Mouse (Mus musculus): ENCODE data around the gene Tll2. TPM values are rescaled to one million over a fixed set of nuclear protein-coding genes. Genes with fewer than 3 reads are reported as not detected.

Gene Tll2
- 0.89 and 1.1 TPM in 2 replicates for polyA plus RNA-seq (2015; fragmentation: Nextera tagmentation; extraction: Ambion mirVana)

DNA sequence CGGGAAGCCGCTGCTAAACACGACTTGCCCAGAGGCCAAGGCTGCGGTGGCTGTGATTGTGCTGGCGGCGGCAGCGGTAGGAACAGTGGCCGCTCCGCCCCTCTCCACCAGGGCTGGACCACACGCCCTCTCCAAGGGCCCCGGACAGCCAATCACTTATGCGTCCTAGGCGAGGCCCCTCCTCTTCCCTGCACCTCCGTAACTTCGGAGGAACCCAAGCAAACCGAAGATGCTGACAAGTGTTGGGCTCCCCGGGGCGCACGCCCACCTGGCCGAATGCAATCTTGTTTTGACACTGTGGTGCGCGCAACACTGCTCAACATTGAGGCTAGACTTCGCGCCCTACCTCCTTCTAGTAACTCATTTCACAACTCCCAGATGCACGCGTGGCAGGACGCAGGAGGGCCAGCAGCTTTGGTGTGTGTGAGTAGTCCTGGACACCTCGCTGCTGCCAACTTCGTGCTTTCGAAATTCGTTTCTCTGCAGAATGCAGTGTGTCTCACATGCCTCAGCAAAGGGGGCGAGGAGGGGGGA is at the start of gene Tll2:
TSS of gene Tll2 (minus strand) at position 25 of the 534 bp plus-strand sequence.
- peak within 1 kb of the TSS; percentile 45 for H3K4me3 ChIP-seq
- H3K4me1 ChIP-seq, result peaks cover 32% of the 10 kb centered on the region
- no peaks in the 10 kb centered on the region for H3K9me3 ChIP-seq (replicated peaks)
- 1% methylated on average over 31 of the region's 32 CpGs for WGBS
- H3K9ac ChIP-seq, result peak within 1 kb of the TSS; percentile 58
- H3K36me3 ChIP-seq (ENCODE audit: poor library complexity, severe bottlenecking), result peaks cover 4% of the 10 kb centered on the region; the same call in 1 of the 2 replicates
- ATAC-seq, result peak; percentile 93
- H3K4me2 ChIP-seq, result peak within 1 kb of the TSS; percentile 96
- no peak within 1 kb of the TSS for H3K27ac ChIP-seq
- H3K27me3 ChIP-seq, result peaks cover 69% of the 10 kb centered on the region

DNA sequence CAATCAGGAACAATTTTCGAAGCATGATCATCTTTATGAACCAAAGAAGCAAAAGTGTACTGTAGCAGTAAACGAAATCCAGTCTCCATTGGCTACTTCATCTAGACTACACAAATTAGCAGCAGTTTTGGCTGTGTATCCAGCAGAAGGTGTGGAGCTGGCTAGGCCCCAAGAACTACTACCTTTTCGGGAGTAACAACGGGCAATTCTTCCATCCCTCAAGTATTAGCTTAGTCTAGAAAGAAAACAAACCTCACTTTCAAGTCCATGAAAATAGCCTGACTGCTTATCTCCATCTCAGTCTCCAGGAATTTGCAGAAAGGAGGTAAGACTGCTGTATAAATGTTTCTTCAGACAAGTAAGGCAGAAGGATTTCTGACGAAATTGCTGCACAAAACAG is 47.9 kb upstream of the Tll2 start:
- H3K9ac ChIP-seq, result no peak overlapping the region

DNA sequence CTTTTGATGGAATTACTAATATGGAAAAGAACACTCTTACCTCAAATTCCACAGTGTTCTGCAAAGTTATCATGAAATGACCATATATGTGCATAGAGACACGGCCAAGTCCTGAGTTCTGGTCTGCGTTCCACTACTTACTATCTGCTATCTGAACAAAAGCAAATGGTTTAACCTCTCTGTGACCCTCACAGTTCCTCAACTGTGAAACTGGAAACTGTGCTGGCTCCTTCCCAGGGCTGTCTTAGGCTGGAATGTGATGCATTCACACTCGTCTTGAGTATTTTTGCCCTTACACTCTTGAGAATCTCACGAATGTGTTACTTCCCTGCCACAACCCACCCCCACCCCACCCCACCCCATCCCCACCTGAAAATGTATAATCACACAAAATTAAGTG is 42.3 kb upstream of the Tll2 start:
- Histone ChIP-seq H3K27me3 (no peaks in the 10 kb centered on the region), H3K4me1 (no peaks in the 10 kb centered on the region), H3K4me2 (no peak overlapping the region), H3K27ac (no peak overlapping the region), H3K4me3 (no peak overlapping the region), H3K36me3 (ENCODE audit: poor library complexity, severe bottlenecking) (peaks cover 23% of the 10 kb centered on the region), H3K9me3 (replicated peaks) (no peaks in the 10 kb centered on the region), H3K9ac (no peak overlapping the region)
- WGBS, result 85% methylated on average over 4 of the region's 4 CpGs
- ATAC-seq, result no peak

More for the DNA sequence above, 47.9 kb upstream of the Tll2 start:
- Histone ChIP-seq H3K27ac (no peak overlapping the region), H3K4me2 (no peak overlapping the region), H3K36me3 (ENCODE audit: poor library complexity, severe bottlenecking) (0 out of 2 replicates have a peak, but pooled peaks cover 2% of the 10 kb centered on the region), H3K9me3 (replicated peaks) (no peaks in the 10 kb centered on the region), H3K4me1 (no peaks in the 10 kb centered on the region), H3K4me3 (no peak overlapping the region), H3K27me3 (no peaks in the 10 kb centered on the region)
- ATAC-seq, result no peak
- WGBS, result 88% methylated on average over 5 of the region's 5 CpGs

DNA sequence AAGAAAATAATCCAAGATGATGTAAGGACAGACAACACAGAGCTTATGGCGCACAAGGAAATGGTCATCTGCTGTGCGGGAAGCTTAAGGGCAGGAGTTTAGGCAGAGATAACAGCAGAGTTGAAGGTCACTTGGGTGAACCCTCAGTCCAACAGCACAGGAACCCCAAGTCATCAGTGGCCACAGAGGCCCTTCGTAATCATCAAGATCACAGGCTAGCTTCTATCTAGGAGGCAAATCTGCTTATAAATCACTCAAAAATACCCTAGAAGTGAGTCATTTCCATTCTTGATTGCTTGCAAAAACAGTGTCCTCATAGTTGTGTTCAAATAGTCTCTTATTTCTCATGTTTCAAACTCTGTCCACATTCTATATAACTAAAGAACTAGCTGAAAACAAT is 41.6 kb upstream of the Tll2 start:
- Histone ChIP-seq H3K27ac (no peak overlapping the region), H3K27me3 (no peaks in the 10 kb centered on the region), H3K4me2 (no peak overlapping the region), H3K4me1 (no peaks in the 10 kb centered on the region), H3K4me3 (no peak overlapping the region), H3K36me3 (ENCODE audit: poor library complexity, severe bottlenecking) (peaks cover 27% of the 10 kb centered on the region), H3K9me3 (replicated peaks) (no peaks in the 10 kb centered on the region), H3K9ac (no peak overlapping the region)
- no peak for ATAC-seq
- WGBS, result 93% methylated on average over 3 of the region's 3 CpGs

DNA sequence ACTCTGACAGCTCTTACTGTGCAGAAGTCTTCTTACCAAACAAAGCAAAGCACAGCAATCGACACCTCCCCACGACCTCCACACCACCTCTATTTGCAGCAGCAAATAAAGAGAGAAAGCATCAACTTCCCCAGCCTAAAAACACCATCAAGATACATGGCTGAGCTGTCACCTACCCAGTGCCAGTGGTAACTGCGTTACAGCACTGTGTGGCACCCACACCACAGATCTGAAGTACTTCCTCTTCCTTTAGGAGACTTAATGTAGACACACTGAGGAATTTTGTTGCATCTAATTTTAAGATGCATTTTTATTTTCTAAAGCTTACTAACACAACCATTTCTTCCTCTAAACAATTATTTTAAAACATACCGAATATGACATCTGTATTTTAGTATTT is 39.6 kb upstream of the Tll2 start:
- Histone ChIP-seq H3K9ac (no peak overlapping the region), H3K4me3 (no peak overlapping the region), H3K27ac (no peak overlapping the region), H3K4me1 (no peaks in the 10 kb centered on the region), H3K36me3 (ENCODE audit: poor library complexity, severe bottlenecking) (peaks cover 42% of the 10 kb centered on the region), H3K9me3 (replicated peaks) (no peaks in the 10 kb centered on the region), H3K4me2 (no peak overlapping the region), H3K27me3 (no peaks in the 10 kb centered on the region)
- ATAC-seq, result no peak
- WGBS, result 91% methylated on average over 4 of the region's 4 CpGs

DNA sequence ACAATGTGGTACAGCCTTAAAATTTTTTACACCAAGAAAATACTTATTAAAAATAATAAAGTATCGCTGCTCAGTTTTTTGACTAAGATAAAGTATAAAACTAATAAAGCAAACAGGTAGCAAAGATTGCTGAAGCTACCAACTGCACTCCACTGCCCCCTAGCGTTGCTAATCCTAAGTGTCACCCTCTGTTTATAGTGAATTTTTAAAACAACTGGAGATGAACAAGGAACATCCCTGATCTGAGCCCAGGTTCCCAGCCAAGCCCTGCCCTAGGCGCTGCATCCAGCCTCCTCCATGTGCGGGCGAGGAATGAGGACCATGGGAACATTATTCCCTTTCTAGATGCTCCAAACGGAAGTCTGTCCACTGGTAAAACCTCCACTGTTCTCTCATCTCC is 37.9 kb upstream of the Tll2 start:
- no peaks in the 10 kb centered on the region for H3K9me3 ChIP-seq (replicated peaks)
- ATAC-seq, result no peak
- H3K27me3 ChIP-seq, result no peaks in the 10 kb centered on the region

DNA sequence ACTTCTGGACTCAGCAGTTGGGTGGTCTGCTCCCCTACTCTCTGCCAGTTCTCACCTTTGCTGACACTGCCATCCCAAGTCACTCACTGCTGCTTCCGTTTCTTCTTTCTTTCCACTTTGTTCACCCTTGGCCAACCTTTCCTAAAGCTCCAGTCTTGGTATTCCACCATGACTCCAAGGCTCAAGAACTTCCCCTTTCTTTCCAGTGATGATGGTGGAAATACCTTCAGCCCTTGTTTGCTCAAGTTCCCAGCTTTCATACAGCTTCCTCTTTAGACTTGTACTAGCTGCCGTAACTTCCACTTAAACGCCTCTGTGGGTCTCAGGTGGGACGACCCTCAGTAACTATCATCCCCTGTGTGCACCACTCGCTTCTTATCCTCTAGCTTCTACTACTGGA is 35.4 kb upstream of the Tll2 start:
- Histone ChIP-seq H3K9ac (no peak overlapping the region), H3K36me3 (ENCODE audit: poor library complexity, severe bottlenecking) (peaks cover 60% of the 10 kb centered on the region), H3K4me2 (no peak overlapping the region), H3K27ac (no peak overlapping the region), H3K9me3 (replicated peaks) (no peaks in the 10 kb centered on the region), H3K4me3 (no peak overlapping the region), H3K4me1 (no peaks in the 10 kb centered on the region), H3K27me3 (no peaks in the 10 kb centered on the region)
- 97% methylated on average over 5 of the region's 5 CpGs for WGBS
- ATAC-seq, result no peak

More for the DNA sequence above, 37.9 kb upstream of the Tll2 start:
- Histone ChIP-seq H3K4me1 (no peaks in the 10 kb centered on the region), H3K36me3 (ENCODE audit: poor library complexity, severe bottlenecking) (peaks cover 51% of the 10 kb centered on the region), H3K9ac (no peak overlapping the region), H3K4me3 (no peak overlapping the region), H3K27ac (no peak overlapping the region), H3K4me2 (no peak overlapping the region)
- 62% methylated on average over 6 of the region's 6 CpGs for WGBS

DNA sequence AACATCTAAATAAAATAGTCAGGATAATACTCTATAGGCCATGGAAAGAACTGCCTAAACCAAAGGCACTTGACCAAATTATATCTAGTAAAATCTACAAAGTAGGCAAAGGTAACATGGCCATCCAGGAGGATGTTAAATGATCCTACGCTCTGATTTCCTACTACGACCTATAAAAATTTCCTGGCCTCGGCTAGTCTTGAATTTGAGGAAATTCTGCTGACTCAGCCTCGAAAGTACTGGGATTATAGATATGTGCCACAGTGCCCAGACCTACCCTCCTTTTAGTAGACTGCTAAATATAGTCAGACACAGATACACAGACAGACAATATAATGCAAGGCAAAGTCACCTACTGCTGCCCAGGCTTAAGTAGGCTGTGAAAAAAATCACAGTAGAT is 27.1 kb upstream of the Tll2 start:
- no peaks in the 10 kb centered on the region for H3K4me1 ChIP-seq
- no peak overlapping the region for H3K4me3 ChIP-seq
- 94% methylated on average over 4 of the region's 4 CpGs for WGBS
- H3K27me3 ChIP-seq, result no peaks in the 10 kb centered on the region
- no peak overlapping the region for H3K4me2 ChIP-seq
- no peak overlapping the region for H3K9ac ChIP-seq
- no peak overlapping the region for H3K27ac ChIP-seq
- peaks cover 3% of the 10 kb centered on the region; the same call in 1 of the 2 replicates for H3K9me3 ChIP-seq (replicated peaks)
- ATAC-seq, result no peak
- H3K36me3 ChIP-seq (ENCODE audit: poor library complexity, severe bottlenecking), result peaks cover 70% of the 10 kb centered on the region

DNA sequence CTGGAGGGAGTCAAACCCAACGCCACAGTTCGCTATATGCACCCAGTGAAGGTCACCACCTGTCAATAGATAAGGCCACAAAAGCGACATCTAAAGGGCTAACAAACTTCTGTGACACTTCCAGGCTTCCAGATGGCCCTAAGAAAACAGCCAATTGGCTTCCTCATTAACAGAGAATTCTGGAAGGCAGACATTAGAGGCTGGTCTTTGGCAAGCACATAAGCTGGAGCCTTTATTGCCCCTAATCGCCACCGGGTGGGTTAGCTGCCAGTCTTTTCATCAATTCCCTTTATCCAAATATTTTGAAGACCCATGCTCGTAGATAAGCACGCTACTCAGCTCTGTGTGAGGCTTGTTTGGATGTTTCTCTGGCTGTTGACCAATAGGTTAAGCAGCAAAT is 1.7 kb upstream of the Tll2 start:
- H3K4me3 ChIP-seq, result no peak overlapping the region
- ATAC-seq, result no peak
- peaks cover 54% of the 10 kb centered on the region for H3K27me3 ChIP-seq
- peaks cover 8% of the 10 kb centered on the region; the same call in 1 of the 2 replicates for H3K36me3 ChIP-seq (ENCODE audit: poor library complexity, severe bottlenecking)
- peaks cover 32% of the 10 kb centered on the region for H3K4me1 ChIP-seq
- no peak overlapping the region for H3K27ac ChIP-seq
- WGBS, result 49% methylated on average over 7 of the region's 7 CpGs
- no peaks in the 10 kb centered on the region for H3K9me3 ChIP-seq (replicated peaks)
- H3K9ac ChIP-seq, result no peak overlapping the region
- H3K4me2 ChIP-seq, result no peak overlapping the region

DNA sequence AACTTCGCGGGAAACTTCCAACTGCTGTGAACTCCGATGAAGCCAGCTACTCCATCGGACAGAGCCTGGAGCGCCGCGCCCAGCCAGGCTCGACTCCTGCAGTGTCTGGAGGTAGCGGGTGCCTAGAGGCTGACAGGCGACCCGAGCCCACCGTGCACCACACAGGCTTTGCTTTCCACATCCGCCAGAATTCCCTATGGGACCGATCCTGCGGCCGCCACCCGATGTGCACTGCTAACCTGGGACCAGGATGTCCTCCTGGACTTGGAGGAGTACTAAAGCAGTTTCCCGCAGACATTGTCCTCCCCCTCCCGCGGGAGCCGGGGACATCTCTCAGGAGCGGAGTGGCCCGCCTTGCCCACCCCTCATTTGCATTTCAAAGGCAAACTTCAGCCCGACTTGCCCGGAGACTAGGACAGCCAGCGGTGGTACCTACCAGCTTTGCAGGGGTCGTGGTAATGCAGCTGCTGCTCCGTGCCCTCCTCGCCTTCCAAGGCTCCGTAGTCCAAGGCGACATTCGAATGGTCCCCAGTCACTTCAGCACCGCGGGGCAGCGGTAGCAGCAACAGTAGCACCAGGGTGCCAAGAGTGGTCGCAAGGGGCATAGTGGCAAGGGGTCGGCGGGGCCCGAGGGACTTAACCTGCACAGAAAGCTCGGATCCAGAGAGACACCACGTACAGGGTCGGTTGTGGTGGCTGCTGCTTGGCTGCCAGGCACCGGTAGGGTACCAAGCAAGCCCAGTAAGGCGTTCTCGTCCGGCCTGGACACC is 409 bp downstream of the Tll2 start:
- ATAC-seq, result peak; percentile 23
- peak overlapping the region; percentile 58 for H3K9ac ChIP-seq
- no peak overlapping the region for H3K27ac ChIP-seq
- peak overlapping the region; percentile 45 for H3K4me3 ChIP-seq
- peaks cover 75% of the 10 kb centered on the region for H3K27me3 ChIP-seq
- under 1% methylated on average over 46 of the region's 46 CpGs for WGBS
- no peaks in the 10 kb centered on the region for H3K9me3 ChIP-seq (replicated peaks)
- H3K36me3 ChIP-seq (ENCODE audit: poor library complexity, severe bottlenecking), result peaks cover 4% of the 10 kb centered on the region; the same call in 1 of the 2 replicates
- H3K4me1 ChIP-seq, result peaks cover 32% of the 10 kb centered on the region
- H3K4me2 ChIP-seq, result peak overlapping the region; percentile 96

DNA sequence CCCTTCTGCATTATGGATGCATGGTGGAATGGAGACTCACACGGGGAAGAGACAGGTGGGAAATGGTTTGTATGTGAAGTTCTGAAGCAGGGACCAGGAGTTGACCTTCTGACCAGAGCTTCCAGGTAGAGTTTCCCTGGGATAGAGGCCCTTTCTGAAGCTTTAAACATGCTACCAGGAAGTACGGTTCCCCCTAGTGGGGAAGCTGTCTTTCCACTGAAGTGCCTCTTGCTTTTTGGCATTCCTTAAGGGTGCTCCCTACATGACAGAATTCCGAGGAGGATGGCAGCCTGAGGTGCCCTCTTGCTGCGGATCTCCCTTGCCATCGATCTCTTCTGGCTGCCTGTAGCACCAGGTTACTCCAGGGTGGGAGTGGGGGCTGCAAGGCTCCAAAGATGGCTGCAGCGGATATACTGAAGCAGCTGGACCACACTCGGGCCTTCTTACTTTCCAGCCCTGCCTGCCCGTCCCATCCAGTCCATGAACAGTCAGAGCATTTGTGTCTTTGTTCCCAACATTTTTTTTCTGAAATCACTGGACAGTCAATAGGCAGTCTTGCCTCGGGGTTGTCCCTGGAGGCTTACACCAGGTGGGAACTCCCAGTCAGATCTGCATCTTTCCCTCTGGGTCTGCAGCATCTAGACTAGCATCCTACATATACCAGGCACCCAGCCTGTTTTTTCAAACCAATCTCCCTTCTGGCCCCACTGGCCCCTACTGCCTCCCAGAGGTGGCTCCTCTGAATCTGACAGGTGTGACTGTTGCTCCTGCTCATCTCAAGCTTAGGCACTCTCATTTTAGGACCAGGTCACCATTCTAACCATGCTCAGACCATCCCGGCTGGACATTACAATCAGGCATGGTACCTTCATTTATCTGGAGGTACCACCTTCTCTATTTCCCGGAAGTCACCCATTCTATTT is 2.2 kb downstream of the Tll2 start:
- H3K4me1 ChIP-seq, result peaks cover 32% of the 10 kb centered on the region
- H3K27me3 ChIP-seq, result peaks cover 87% of the 10 kb centered on the region
- 64% methylated on average over 11 of the region's 11 CpGs for WGBS
- H3K4me3 ChIP-seq, result no peak overlapping the region
- ATAC-seq, result no peak
- H3K9ac ChIP-seq, result no peak overlapping the region
- H3K4me2 ChIP-seq, result no peak overlapping the region
- no peak overlapping the region for H3K27ac ChIP-seq
- no peaks in the 10 kb centered on the region for H3K9me3 ChIP-seq (replicated peaks)
- peaks cover 4% of the 10 kb centered on the region; the same call in 1 of the 2 replicates for H3K36me3 ChIP-seq (ENCODE audit: poor library complexity, severe bottlenecking)

DNA sequence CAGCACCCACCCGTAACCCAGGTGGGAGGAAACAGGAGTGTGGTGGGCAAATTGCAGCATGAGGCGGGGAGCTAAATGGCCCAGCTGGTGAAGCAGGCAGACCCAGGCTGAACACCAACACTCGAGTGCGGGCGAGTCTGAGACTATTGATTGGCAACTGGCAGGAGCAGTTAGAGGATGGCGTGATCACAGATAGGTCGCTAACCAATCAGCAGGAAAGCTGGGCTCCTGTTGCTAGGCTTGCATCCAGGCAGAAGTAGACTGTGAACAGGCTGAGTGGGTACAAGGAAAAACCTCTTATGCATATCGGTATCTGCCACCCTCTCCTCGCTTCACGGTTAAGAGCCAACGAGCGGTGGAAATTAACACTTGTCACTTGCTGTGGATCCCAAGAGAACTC is 9.0 kb downstream of the Tll2 start:
- H3K4me1 ChIP-seq, result no peaks in the 10 kb centered on the region
- 84% methylated on average over 12 of the region's 12 CpGs for WGBS
- no peak overlapping the region for H3K4me2 ChIP-seq
- no peaks in the 10 kb centered on the region for H3K9me3 ChIP-seq (replicated peaks)
- H3K9ac ChIP-seq, result no peak overlapping the region
- H3K27me3 ChIP-seq, result peaks cover 81% of the 10 kb centered on the region
- no peak overlapping the region for H3K27ac ChIP-seq
- H3K4me3 ChIP-seq, result no peak overlapping the region
- no peak for ATAC-seq
- H3K36me3 ChIP-seq (ENCODE audit: poor library complexity, severe bottlenecking), result no peaks in the 10 kb centered on the region

Data from forebrain, embryonic 13.5 days (tissue).